Mouse (Mus musculus) kidney, postnatal 25 days (tissue): Measurements from ENCODE around the gene Cd3e.
A peak's percentile ranks its signal among the peaks of the same experiment; 100 is the strongest.
"Not testable (repeated sequence)": the region's sequence is repeated elsewhere in the genome, so short reads cannot be mapped to it uniquely, and the experiment has no call there.

ENCODE experiments used
- DNase-seq, 2 experiments: peaks; one replicate each; pipeline ENCODE4 v3.0.0; 2021; ENCODE audit warnings: mixed read lengths in 2 of 2

Cd3e gene

DNA sequence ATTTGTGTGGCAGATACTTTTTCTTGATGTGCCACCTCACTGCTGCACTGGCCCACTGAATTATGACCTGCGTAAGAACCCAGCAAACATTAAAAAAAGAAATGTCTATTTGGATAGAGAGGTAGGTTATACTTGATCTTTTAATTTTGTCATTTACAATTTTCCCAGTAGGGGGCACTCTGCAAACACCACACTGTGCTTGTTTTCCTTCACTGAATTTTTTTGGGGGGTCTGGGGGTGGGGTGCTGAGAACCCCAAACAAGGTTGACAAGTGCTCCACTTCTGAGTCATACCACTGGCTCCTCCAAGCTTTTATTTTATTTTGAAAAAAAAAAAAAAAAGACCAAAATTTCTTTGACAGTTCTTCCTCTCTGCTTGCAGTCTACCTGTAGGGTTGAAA lies 40.0 kb downstream of the Cd3e start:
- no peak for DNase-seq

- not testable (repeated sequence) for DNase-seq
These were observed 41.7 kb downstream of the Cd3e start for GRCm38 (mm10) chr9:44967763-44968162.

GRCm38 (mm10) chr9:44966815-44967242 lies 42.6 kb downstream of the Cd3e start:
- DNase-seq, result peak; percentile 88 to 89

DNA sequence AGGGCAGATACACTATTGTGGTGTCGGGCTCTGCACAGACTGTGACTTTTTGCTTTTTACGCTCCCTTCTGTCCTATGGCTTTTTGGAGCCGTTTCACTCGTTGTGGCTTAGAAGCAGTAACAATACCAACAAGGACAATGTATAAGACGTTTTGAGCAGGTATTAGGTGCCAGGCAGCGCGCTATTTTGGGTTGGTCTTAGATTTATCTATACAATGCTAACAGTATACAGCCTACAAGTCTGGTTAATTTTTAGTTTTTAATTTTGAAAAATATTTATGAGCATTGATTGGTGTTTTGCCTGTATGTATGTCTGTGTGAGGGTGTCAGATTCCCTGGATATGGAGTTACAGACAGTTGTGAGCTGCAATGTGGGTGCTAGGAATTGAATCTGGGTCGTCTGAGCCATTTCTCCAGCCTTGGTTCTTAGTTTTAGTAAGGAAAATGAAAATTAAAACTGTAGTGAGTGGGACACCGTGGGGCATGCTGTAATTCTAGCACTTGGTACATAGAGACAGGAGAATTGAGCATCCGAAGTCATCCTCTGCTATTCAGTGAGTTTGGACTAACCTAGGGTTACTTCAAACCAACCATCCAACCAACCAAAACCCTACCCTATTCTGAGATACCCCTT lies 43.5 kb downstream of the Cd3e start:
- no peak for DNase-seq

DNA sequence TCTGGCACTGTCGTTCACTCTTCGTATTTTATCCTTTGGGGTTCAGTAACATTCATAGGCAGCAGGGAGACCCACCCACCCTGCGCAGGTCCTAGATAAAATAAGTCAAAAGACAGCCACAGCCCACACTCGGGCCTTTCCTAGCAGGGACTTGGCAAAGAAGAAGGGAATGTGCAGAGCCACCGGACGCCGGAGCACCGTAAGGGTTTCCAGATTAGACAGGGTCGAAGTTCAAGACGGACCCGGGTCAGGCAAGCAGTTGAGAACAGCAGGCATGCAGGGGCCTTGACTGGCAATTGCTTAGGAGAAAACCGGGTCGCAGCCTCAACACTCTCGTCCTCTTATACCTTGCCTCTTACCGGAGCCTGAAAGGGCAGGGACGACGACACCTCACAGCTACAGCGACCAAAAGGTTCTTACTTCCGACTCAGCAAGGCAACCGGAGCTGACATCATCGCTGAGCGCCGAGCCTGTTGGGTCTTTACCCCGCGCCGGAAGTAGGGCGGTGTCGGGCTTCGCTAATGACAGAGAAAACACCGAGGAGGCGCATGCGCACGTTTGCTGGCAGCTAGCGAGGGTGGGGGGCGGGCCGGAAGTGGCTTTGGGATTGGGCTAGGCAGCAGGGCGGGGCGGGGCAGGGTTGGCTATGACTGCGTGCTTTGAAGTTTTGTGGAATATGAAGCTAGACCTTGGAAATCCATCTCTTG lies 44.1 kb downstream of the Cd3e start, which contains the start of gene Ube4a:
Gene Ube4a, minus strand, starts transcription at position 475 of the 707 bp plus-strand sequence.
- peak; percentile 99 for DNase-seq

DNA sequence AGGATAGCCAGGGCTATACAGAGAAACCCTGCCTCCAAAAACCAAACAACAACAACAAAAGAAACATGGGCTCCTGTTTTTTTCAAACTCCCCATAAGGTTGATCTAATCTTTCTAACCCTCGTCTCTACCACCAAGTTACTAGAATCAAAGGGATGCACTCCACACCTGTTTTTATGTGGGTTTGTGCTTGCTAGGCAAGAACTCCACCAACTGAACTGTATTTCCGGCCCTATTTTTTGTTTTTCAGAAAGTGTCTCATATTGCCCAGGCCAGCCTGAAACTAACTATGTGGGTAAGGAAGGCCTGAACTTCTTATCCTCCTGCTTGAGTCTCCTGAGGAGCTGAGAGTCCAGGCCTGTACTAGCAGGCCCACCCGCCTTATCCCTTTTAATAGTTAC lies 55.0 kb downstream of the Cd3e start:
- DNase-seq, result no peak
